Mouse (Mus musculus) heart, embryonic 10.5 days (tissue): ENCODE results near the gene Gm12355. TPM values are rescaled to one million over a fixed set of nuclear protein-coding genes. Genes with fewer than 3 reads are reported as not detected.
"Not testable (repeated sequence)": the region's sequence is repeated elsewhere in the genome, so short reads cannot be mapped to it uniquely, and the experiment has no call there.

ENCODE experiments used
- DNase-seq: peaks from one replicate; pipeline ENCODE4 v3.0.0-alpha.2; 2017; ENCODE audit warnings: low spot score
- H3K27ac ChIP-seq: fragments of 300-500 bp; sonication (generic); 2 replicates; pipeline ENCODE4 v1.5.1; 2016; ENCODE audit warnings: mild to moderate bottlenecking
- H3K27me3 ChIP-seq: fragments of 300-500 bp; sonication (generic); 2 replicates; pipeline ENCODE4 v1.6.1; 2016; ENCODE audit warnings: mild to moderate bottlenecking; ENCODE audit not compliant: poor library complexity, insufficient read depth, severe bottlenecking
- H3K36me3 ChIP-seq: fragments of 300-500 bp; sonication (generic); 2 replicates; pipeline ENCODE4 v1.6.1; 2016; ENCODE audit warnings: mild to moderate bottlenecking, moderate library complexity
- H3K4me1 ChIP-seq: fragments of 300-500 bp; sonication (generic); 2 replicates; pipeline ENCODE4 v1.6.1; 2016; ENCODE audit warnings: mild to moderate bottlenecking
- H3K4me3 ChIP-seq: fragments of 300-500 bp; sonication (generic); 2 replicates; pipeline ENCODE4 v1.5.1; 2016; ENCODE audit warnings: mild to moderate bottlenecking, moderate library complexity
- H3K9me3 ChIP-seq: fragments of 300-500 bp; sonication (generic); 2 replicates; pipeline ENCODE4 v1.6.1; 2016; ENCODE audit warnings: mild to moderate bottlenecking, moderate library complexity
- WGBS: fragments of 180-500 bp; shearing (Covaris S2); methylation state at CpG from one replicate; pipeline ENCODE4 v1.1.7; 2016; 5-methylcytosine and 5-hydroxymethylcytosine counted together
- polyA plus RNA-seq: library from polyadenylated mRNA; unstranded; fragments of >200 nt; fragmentation: Nextera tagmentation; extraction: Ambion mirVana; gene quantifications from 2 replicates; pipeline ENCODE4 v1.2.1, GENCODE M21; 2016

The Gm12355 gene
- polyA plus RNA-seq, 1 experiment from 2014 or later = 1.0 TPM

DNA sequence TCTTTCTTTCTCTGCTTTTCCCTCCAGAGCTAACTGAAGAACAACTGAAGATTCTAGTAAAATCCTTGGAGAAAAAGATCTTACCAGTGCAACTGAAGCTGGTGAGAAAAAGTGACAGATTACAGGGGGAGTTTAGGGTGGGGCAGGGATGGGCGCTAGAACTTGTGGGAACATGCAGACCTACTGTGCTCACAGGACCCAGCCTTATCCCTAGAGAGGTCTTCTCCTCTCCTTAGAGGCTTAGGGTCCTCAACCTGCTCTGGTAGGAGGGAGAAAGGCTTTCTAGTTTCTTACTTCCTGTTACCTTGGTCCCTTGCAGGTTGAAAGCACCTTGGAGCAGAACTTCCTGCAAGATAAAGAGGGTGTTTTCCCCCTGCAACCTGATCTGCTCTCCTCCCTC, 12.0 kb upstream of the Gm12355 start:
- Histone ChIP-seq H3K4me1 (no peaks in the 10 kb centered on the region), H3K9me3 (no peaks in the 10 kb centered on the region), H3K36me3 (no peaks in the 10 kb centered on the region), H3K4me3 (no peak overlapping the region), H3K27ac (no peak overlapping the region), H3K27me3 (0 out of 2 replicates have a peak, but pooled peaks cover 13% of the 10 kb centered on the region)
- DNase-seq = no peak
- 58% methylated on average over 1 of the region's 1 CpGs for WGBS

DNA sequence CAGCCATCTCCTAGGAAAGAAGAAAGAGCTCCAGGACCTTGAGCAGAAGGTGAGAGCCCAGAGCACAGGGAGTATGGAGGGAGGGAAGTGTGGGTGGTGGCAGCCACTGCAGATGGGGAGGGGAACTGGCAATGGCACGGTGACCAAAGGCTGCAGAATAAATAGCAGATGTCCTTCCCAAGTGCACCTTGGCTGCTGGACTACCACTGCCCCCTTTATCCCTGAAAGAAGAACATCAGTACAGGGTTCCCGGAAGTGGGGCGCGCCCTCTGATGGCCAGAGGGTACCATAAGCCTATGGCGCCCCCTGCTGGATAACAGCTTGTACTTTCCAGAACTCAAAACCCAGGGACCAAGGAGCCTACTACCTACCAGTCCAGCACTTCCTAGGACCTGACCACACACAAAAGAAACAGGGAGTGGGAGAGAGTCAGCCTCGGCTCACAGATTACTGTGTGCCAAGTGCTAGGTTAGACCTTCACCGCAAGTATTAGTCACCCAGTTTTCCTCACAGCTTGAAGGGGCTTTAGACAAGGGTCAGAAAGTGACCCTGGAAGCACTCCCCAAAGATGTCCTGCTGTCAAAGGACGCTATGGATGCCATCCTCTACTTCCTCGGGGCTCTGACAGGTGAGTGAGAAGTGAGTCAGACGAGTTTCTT, 10.0 kb upstream of the Gm12355 start:
- not testable (repeated sequence) for H3K27ac ChIP-seq, H3K9me3 ChIP-seq, H3K4me3 ChIP-seq, H3K4me1 ChIP-seq, H3K27me3 ChIP-seq, H3K36me3 ChIP-seq
- peak; percentile 75 for DNase-seq
- WGBS = 32% methylated on average over 10 of the region's 10 CpGs

DNA sequence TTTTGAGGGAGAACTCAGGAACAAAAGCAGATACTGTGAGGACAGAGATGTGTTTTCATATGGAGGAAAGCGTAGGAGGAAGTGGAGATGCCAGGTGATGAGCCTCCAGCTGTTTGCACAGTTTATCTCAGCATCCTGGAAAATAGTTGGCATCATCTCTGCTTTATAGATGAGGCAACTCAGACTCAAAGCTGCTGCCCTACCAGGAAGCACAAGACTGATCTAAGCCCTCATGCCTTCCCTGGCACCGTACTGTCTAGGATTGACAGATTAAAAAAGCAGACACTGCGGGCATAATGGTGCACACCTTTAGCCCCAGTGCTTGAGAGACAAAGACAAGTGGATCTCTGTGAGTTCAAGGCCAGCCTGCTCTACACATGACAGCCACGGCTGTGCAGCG, 5.2 kb upstream of the Gm12355 start:
- Histone ChIP-seq H3K4me3 (no peak overlapping the region), H3K4me1 (no peaks in the 10 kb centered on the region), H3K27ac (no peak overlapping the region), H3K9me3 (no peaks in the 10 kb centered on the region), H3K27me3 (0 out of 2 replicates have a peak, but pooled peaks cover 8% of the 10 kb centered on the region), H3K36me3 (no peaks in the 10 kb centered on the region)
- peak; percentile 66 for DNase-seq
- WGBS = 81% methylated on average over 5 of the region's 5 CpGs

DNA sequence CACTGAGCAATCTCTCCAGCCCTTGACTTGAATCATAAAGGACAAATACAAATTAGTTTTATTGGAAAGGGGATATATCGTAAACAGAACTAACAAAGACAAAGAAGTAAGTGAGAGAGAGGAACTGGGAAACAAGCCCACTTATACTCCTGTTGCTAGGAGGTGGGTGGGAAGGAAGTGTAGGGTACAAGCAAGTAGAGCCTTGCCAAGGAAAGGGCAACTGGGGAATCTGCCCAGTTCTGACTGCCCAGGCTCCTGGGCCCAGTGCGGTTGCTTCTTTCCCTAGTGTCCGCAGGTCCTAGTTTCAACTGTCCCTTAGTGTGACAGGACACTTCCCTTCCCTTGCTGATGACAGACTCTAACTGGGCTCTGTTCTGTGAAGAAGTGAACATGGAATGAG, 3.2 kb upstream of the Gm12355 start:
- DNase-seq = peak; percentile 25
- 0 out of 2 replicates have a peak, but pooled peaks cover 8% of the 10 kb centered on the region for H3K27me3 ChIP-seq
- H3K4me1 ChIP-seq = no peaks in the 10 kb centered on the region
- 96% methylated on average over 3 of the region's 3 CpGs for WGBS
- no peaks in the 10 kb centered on the region for H3K36me3 ChIP-seq
- H3K27ac ChIP-seq = no peak overlapping the region
- H3K9me3 ChIP-seq = peaks cover under 1% of the 10 kb centered on the region; the same call in 1 of the 2 replicates
- no peak overlapping the region for H3K4me3 ChIP-seq

DNA sequence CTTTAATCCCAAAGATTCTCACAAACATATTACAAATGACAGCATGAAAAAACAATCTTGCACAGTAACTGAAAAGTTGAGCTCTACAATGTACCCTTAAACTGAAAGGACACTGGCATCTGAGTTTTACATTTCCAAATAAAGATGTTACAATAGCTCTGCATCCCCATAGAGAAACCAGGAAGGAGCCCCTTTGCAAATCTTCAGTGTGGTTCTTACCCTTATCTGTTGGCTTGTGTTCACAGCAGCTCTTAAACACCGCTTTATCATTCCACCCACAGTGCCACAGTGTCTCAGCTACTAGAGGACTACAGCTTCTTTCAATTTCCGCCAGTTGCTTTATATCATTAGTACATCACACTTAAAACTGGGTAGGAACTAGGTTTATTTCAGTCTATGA, 1.1 kb downstream of the Gm12355 start:
- H3K27ac ChIP-seq, H3K4me1 ChIP-seq, H3K9me3 ChIP-seq, H3K4me3 ChIP-seq, DNase-seq, H3K36me3 ChIP-seq, H3K27me3 ChIP-seq: not testable (repeated sequence)
- whole genome bisulfite sequencing = 81% methylated on average over 2 of the region's 2 CpGs

DNA sequence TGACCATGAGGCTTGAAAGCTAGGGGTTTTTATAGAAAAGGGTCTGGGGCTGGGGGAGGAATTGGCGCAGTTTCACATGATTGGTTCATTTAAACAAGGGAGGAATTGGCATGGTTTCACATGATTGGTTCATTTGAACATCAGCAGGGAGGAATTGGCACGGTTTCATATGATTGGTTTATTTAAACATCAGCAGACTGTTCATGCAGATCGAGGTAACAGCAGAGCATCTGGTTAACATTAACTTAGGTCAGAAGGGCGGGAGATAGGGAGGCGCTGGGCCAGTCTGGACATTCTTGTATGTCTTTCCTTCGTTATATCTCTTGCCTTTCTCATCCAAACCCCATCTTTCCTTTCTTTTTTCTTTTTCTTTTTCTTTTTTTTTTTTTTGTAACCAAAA, 1.5 kb downstream of the Gm12355 start:
- 78% methylated on average over 6 of the region's 6 CpGs for WGBS
- H3K36me3 ChIP-seq, H3K9me3 ChIP-seq, H3K4me3 ChIP-seq, H3K27me3 ChIP-seq, H3K27ac ChIP-seq, H3K4me1 ChIP-seq: not testable (repeated sequence)
- DNase-seq = peak; percentile 10

DNA sequence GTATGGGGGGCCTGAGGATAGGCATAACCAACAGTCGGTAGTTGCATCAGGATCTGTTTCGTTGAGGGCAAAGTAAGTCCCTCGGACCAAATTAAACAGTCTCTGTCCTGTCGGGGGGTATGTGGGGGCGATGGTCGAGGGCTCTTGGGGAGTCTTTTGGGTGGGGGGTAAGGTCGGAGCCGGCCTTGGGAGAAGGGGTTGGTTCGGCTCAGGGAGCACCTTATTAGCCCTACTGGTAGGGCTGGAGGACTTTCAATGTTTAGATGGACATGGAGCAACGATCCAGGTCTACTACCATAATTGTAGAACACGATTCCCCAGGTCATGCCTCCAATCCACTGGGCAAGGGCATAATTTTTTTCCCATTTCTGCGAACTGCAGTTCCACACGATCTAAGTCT, 4.7 kb downstream of the Gm12355 start:
- peak; percentile 67 for DNase-seq

DNA sequence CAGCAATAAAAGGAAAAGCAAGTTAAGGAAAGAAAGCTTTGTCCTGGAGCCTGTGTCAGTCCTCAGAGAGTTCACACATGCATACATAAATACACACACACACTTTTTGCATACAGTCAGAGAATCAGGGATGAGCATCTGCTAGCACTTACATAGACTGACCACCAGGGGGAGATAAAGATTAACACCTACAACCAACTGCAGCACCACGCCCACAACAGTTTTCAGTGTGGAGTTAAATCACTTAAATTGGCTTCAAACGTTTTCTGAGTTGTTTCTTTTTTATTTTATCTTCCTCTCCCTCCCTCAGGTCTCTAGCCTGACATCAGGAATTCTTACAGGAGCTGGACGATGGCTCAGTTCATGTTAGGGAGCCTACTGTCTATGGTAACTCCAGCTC, 18.7 kb downstream of the Gm12355 start:
- 10% methylated on average over 3 of the region's 3 CpGs for whole genome bisulfite sequencing
- Histone ChIP-seq H3K4me3 (no peak overlapping the region), H3K27me3 (0 out of 2 replicates have a peak, but pooled peaks cover 6% of the 10 kb centered on the region), H3K27ac (no peak overlapping the region), H3K36me3 (no peaks in the 10 kb centered on the region), H3K9me3 (no peaks in the 10 kb centered on the region), H3K4me1 (peaks cover 8% of the 10 kb centered on the region)
- DNase-seq = peak; percentile 73

More for the DNA sequence above, 4.7 kb downstream of the Gm12355 start:
- Histone ChIP-seq H3K27ac (no peak overlapping the region), H3K4me1 (no peaks in the 10 kb centered on the region), H3K27me3 (no peaks in the 10 kb centered on the region), H3K36me3 (no peaks in the 10 kb centered on the region), H3K4me3 (no peak overlapping the region), H3K9me3 (peaks cover 7% of the 10 kb centered on the region)
- 89% methylated on average over 13 of the region's 13 CpGs for WGBS

DNA sequence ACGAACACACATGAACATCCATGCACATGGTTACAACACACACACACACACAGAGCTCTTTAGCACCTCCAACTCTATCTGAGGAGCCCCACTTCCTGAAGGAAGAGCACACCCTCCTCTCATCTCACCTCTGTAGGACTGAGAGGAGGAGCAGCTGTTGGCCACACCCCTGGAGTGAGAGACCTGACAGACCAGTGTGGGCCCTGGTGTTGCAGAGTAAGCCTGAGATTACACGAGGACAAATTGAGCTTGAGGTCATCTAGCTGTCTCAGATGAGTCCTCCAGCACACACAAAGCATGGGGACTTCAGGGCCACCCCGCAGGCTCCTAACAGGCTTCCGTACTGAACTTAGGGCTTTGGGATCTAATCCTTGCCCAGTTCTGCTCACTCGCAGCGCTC, 20.6 kb downstream of the Gm12355 start:
- peaks cover 15% of the 10 kb centered on the region; the same call in 1 of the 2 replicates for H3K27me3 ChIP-seq

DNA sequence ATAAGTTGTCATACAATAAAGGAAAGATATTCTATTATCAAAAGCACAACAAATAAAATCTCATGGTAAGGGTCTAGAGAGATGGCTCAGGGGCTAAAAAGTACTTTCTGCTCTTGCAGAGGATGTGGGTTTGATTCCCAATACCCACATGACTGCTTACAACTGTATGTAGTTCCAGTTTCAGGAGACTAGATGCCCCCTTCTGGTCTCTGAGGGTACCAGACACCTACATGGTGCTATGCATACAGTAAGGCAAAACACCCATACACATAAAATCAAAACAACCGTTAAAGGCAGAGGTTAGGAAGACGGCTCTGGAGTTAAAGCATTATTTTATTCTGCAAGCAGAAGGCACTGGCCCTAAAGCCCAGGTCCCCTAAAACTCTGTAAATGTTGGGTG, 21.5 kb downstream of the Gm12355 start:
- Histone ChIP-seq H3K4me3 (no peak overlapping the region), H3K4me1 (peaks cover 30% of the 10 kb centered on the region), H3K36me3 (no peaks in the 10 kb centered on the region), H3K27me3 (peaks cover 25% of the 10 kb centered on the region), H3K27ac (no peak overlapping the region), H3K9me3 (no peaks in the 10 kb centered on the region)
- 77% methylated on average over 2 of the region's 2 CpGs for WGBS
- no peak for DNase-seq

More for the DNA sequence above, 20.6 kb downstream of the Gm12355 start:
- not testable (repeated sequence) for DNase-seq, H3K9me3 ChIP-seq, H3K36me3 ChIP-seq, H3K27ac ChIP-seq, H3K4me3 ChIP-seq
- 64% methylated on average over 6 of the region's 6 CpGs for WGBS
- H3K4me1 ChIP-seq = peaks cover 22% of the 10 kb centered on the region

DNA sequence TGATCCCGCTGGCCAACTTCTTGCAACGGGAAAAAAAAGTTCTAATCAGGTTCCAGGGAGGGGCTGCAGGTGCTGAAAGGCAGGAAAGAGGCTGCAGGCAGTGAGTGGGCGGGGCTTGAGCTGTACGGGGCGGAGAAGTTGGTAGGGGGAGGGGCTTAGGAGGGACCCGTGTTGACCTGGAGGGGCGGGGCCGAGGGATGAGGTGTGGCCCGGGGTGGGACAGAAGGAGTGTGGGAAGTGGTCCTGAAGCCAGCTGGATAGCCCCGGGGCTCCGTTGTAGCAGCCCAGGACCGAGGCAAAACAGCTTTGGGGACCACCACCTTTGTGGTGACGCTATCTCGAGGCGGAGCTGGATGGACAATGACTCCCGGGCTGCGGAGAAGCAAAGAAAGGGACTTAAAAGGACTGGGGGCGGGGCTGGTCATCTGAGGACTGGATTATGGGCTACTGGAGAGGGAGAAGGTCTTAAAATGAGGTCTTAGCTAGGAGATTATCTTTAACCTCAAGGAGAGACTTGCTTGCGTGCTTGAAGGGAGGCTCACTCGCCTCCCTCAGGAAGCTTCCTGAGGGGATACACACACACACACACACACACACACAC, 23.3 kb downstream of the Gm12355 start:
- no peaks in the 10 kb centered on the region for H3K9me3 ChIP-seq
- WGBS = under 1% methylated on average over 20 of the region's 20 CpGs
- peaks cover 38% of the 10 kb centered on the region for H3K27me3 ChIP-seq
- peaks cover 36% of the 10 kb centered on the region for H3K4me1 ChIP-seq
- peak overlapping the region; percentile 76 for H3K27ac ChIP-seq
- peak overlapping the region; percentile 60 for H3K4me3 ChIP-seq
- peak; percentile 92 for DNase-seq
- H3K36me3 ChIP-seq = no peaks in the 10 kb centered on the region

DNA sequence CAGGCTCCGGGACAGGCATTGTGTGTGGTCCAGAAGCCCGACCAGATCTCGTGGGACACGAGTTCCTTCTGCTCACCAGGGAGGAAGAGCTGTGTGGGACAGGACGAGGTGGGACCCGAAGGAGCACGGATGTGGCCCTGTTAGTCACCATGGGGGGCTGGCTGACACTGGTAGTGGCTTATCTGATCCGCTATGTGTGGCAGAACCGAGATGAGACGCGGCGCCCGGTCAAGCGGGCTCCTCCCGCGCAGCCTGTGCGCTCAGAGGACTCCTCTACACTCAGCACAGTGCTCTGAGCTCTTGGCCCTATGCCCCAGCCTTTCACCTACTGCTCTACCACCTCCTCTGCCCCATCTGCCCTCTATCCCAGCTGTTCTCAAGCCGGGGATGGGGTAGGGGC, 26.2 kb downstream of the Gm12355 start:
- H3K27ac ChIP-seq = peak overlapping the region; percentile 32
- 17% methylated on average over 18 of the region's 18 CpGs for WGBS
- no peaks in the 10 kb centered on the region for H3K9me3 ChIP-seq
- peaks cover 39% of the 10 kb centered on the region for H3K4me1 ChIP-seq
- peaks cover 32% of the 10 kb centered on the region for H3K27me3 ChIP-seq
- DNase-seq = no peak
- H3K36me3 ChIP-seq = no peaks in the 10 kb centered on the region
- H3K4me3 ChIP-seq = peak overlapping the region; percentile 30

DNA sequence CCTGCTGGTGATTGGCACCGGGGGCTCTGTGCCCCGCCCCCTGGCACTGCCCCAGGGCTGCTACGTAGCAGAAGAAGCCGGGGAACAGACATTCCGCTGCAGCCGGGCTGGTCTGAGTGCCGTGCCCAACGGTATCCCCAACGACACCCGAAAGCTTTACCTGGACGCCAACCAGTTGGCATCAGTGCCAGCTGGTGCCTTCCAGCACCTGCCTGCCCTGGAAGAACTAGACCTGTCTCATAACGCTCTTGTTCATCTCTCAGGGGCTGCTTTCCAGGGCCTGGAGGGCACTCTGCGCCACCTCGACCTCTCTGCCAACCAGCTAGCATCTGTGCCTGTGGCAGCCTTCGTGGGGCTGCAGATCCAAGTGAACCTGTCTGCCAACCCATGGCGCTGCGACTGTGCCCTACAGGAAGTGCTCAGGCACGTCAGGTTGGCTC, 26.6 kb downstream of the Gm12355 start:
- peaks cover 43% of the 10 kb centered on the region for H3K4me1 ChIP-seq
- DNase-seq = no peak
- peak overlapping the region; percentile 30 for H3K4me3 ChIP-seq
- peaks cover 32% of the 10 kb centered on the region for H3K27me3 ChIP-seq
- 61% methylated on average over 18 of the region's 18 CpGs for WGBS
- H3K9me3 ChIP-seq = no peaks in the 10 kb centered on the region
- peak overlapping the region; percentile 32 for H3K27ac ChIP-seq
- H3K36me3 ChIP-seq = no peaks in the 10 kb centered on the region
